Mouse (Mus musculus) MEL (cell line): ENCODE results near the gene Sebox. TPM values are rescaled to one million over a fixed set of nuclear protein-coding genes. Genes with fewer than 3 reads are reported as not detected.

ENCODE experiments used
- DNase-seq: peaks from one replicate; pipeline ENCODE4 v3.0.0; 2011; ENCODE audit warnings: low read depth, low spot score
- H3K27ac ChIP-seq: 2 replicates; pipeline ENCODE4 v1.5.1; 2012; ENCODE audit warnings: low read depth, mild to moderate bottlenecking, control low read depth, low read length, moderate library complexity; ENCODE audit not compliant: control insufficient read depth
- H3K27me3 ChIP-seq, 2 experiments: fragments of 150-350 bp in 1 of 2; sonication (generic) in 1 of 2; 2 replicates each; pipeline ENCODE4 v1.6.1; 2012; ENCODE audit warnings: low read length in 2 of 2, mild to moderate bottlenecking in 2 of 2, improper control_type of control experiment in 1 of 2, moderate library complexity in 1 of 2; ENCODE audit not compliant: insufficient read depth in 2 of 2, control insufficient read depth in 1 of 2
- H3K36me3 ChIP-seq, 2 experiments: 2 replicates each; pipeline ENCODE4 v1.6.1; 2012 to 2014; ENCODE audit warnings: low read length in 2 of 2, improper control_type of control experiment in 1 of 2, inconsistent platforms in 1 of 2, mild to moderate bottlenecking in 1 of 2; ENCODE audit not compliant: insufficient read depth in 2 of 2, control insufficient read depth in 1 of 2
- H3K4me1 ChIP-seq, 2 experiments: fragments of 150-350 bp in 1 of 2; sonication (generic) in 1 of 2; 2 replicates each; pipeline ENCODE4 v1.6.1; 2012; ENCODE audit warnings: low read length in 2 of 2, improper control_type of control experiment in 1 of 2, mild to moderate bottlenecking in 1 of 2; ENCODE audit not compliant: insufficient read depth in 2 of 2, control insufficient read depth in 1 of 2
- H3K4me3 ChIP-seq, 2 experiments: fragments of 150-350 bp in 1 of 2; sonication (generic) in 1 of 2; 2 replicates each; pipeline ENCODE4 v1.5.1; 2012; ENCODE audit warnings: low read depth in 2 of 2, low read length in 2 of 2, mild to moderate bottlenecking in 2 of 2, moderate library complexity in 2 of 2, control low read depth in 1 of 2, improper control_type of control experiment in 1 of 2; ENCODE audit not compliant: control insufficient read depth in 1 of 2, insufficient read depth in 1 of 2
- H3K79me2 ChIP-seq: 2 replicates; pipeline ENCODE4 v1.6.1; 2012; ENCODE audit warnings: mild to moderate bottlenecking, low read length, moderate library complexity; ENCODE audit not compliant: control insufficient read depth, poor library complexity, insufficient read depth
- H3K9ac ChIP-seq: 2 replicates; pipeline ENCODE4 v1.6.1; 2012; ENCODE audit warnings: low read depth, mild to moderate bottlenecking, control low read depth, low read length, moderate library complexity; ENCODE audit not compliant: control insufficient read depth, poor library complexity, severe bottlenecking
- H3K9me3 ChIP-seq: fragments of 150-350 bp; sonication (generic); replicated peaks from 2 replicates; pipeline ENCODE4 v1.6.1; 2012; ENCODE audit warnings: mild to moderate bottlenecking, low read length, improper control_type of control experiment, moderate library complexity; ENCODE audit not compliant: insufficient read depth
- BHLHE40 ChIP-seq: IDR thresholded peaks from 2 replicates; pipeline ENCODE4 v1.6.1; 2012; ENCODE audit warnings: low read depth, mild to moderate bottlenecking, inconsistent platforms, low read length, improper control_type of control experiment, borderline replicate concordance
- CTCF ChIP-seq, 3 experiments: IDR thresholded peaks in 2 of 3; conservative IDR thresholded peaks in 1 of 3; 2 replicates each; pipeline ENCODE4 v1.5.1; 2011 to 2012; ENCODE audit warnings: low read length in 3 of 3, low read depth in 2 of 3, mild to moderate bottlenecking in 2 of 3, improper control_type of control experiment in 1 of 3, inconsistent platforms in 1 of 3, mixed read lengths in 1 of 3, moderate library complexity in 1 of 3; ENCODE audit not compliant: control insufficient read depth in 1 of 3, insufficient read depth in 1 of 3, poor library complexity in 1 of 3, severe bottlenecking in 1 of 3
- ETS1 ChIP-seq: IDR thresholded peaks from 2 replicates; pipeline ENCODE4 v1.6.1; 2012; ENCODE audit warnings: low read depth, mild to moderate bottlenecking, inconsistent platforms, low read length, improper control_type of control experiment, moderate library complexity
- HCFC1 ChIP-seq: IDR thresholded peaks from 2 replicates; pipeline ENCODE4 v1.6.1; 2012; ENCODE audit warnings: low read depth, mild to moderate bottlenecking, inconsistent platforms, low read length, improper control_type of control experiment, moderate library complexity
- MAX ChIP-seq: IDR thresholded peaks from 2 replicates; pipeline ENCODE4 v1.6.1; 2011; ENCODE audit warnings: low read length, improper control_type of control experiment
- MEF2A ChIP-seq: IDR thresholded peaks from 2 replicates; pipeline ENCODE4 v1.6.1; 2014; ENCODE audit warnings: low read depth, mild to moderate bottlenecking, inconsistent platforms, low read length, improper control_type of control experiment; ENCODE audit not compliant: poor library complexity, insufficient replicate concordance, severe bottlenecking; ENCODE audit errors: extremely low read depth
- MYB ChIP-seq: IDR thresholded peaks from 2 replicates; pipeline ENCODE4 v1.6.1; 2011; ENCODE audit warnings: mild to moderate bottlenecking, low read depth, low read length, improper control_type of control experiment
- NELFE ChIP-seq: IDR thresholded peaks from 2 replicates; pipeline ENCODE4 v1.6.1; 2011; ENCODE audit warnings: low read depth, low read length, improper control_type of control experiment
- POLR2A ChIP-seq, 2 experiments: IDR thresholded peaks; 2 replicates each; pipeline ENCODE4 v1.6.1; 2011 to 2012; ENCODE audit warnings: low read length in 2 of 2, mild to moderate bottlenecking in 2 of 2, control low read depth in 1 of 2, improper control_type of control experiment in 1 of 2, low read depth in 1 of 2, moderate library complexity in 1 of 2; ENCODE audit not compliant: control insufficient read depth in 1 of 2, insufficient read depth in 1 of 2, poor library complexity in 1 of 2
- POLR2AphosphoS2 ChIP-seq: IDR thresholded peaks from 2 replicates; pipeline ENCODE4 v1.6.1; 2011; ENCODE audit warnings: low read length, improper control_type of control experiment
- POLR2AphosphoS5 ChIP-seq: IDR thresholded peaks from 2 replicates; pipeline ENCODE4 v1.6.1; 2012; ENCODE audit warnings: low read depth, borderline replicate concordance, mild to moderate bottlenecking, inconsistent platforms, low read length, moderate library complexity, mixed read lengths
- TAL1 ChIP-seq: IDR thresholded peaks from 2 replicates; pipeline ENCODE4 v1.6.1; 2012; ENCODE audit warnings: mild to moderate bottlenecking, inconsistent platforms, low read length, moderate library complexity, mixed read lengths
- TBP ChIP-seq: IDR thresholded peaks from 2 replicates; pipeline ENCODE4 v1.8.0; 2011; ENCODE audit warnings: low read depth, low read length, improper control_type of control experiment
- USF1 ChIP-seq: IDR thresholded peaks from 2 replicates; pipeline ENCODE4 v1.6.1; 2014; ENCODE audit warnings: low read depth, mild to moderate bottlenecking, inconsistent platforms, low read length, improper control_type of control experiment, moderate library complexity
- ZC3H11A ChIP-seq: IDR thresholded peaks from 2 replicates; pipeline ENCODE4 v1.6.1; 2012; ENCODE audit warnings: low read depth, mild to moderate bottlenecking, inconsistent platforms, low read length, improper control_type of control experiment
- ZKSCAN1 ChIP-seq: IDR thresholded peaks from 2 replicates; pipeline ENCODE4 v1.6.1; 2012; ENCODE audit warnings: low read depth, mild to moderate bottlenecking, inconsistent platforms, low read length, improper control_type of control experiment, moderate library complexity
- ZMIZ1 ChIP-seq: IDR thresholded peaks from 2 replicates; pipeline ENCODE4 v1.6.1; 2012; ENCODE audit warnings: low read depth, mild to moderate bottlenecking, inconsistent platforms, low read length, improper control_type of control experiment, moderate library complexity
- polyA plus RNA-seq, 2 experiments: library from polyadenylated mRNA; stranded (reverse) in 1 of 2; unstranded in 1 of 2; fragments of >175 nt in 1 of 2; fragments of >200 nt in 1 of 2; gene quantifications; 2 replicates each; pipeline versions ENCODE4 v1.2.1 to v1.2.4; 2012; ENCODE audit warnings: low replicate concordance in 2 of 2, low read depth in 1 of 2; ENCODE audit not compliant: insufficient read length in 2 of 2, insufficient read depth in 1 of 2, missing spikeins in 1 of 2
- total RNA-seq: library from RNA; depleted of rRNA; stranded (reverse); fragments of 300-350 nt; gene quantifications from 2 replicates; pipeline ENCODE4 v1.2.3, GENCODE M21; 2012

Gene Sebox
- total and polyA plus RNA-seq, 3 experiments, result 0.06 to 0.15 TPM; not detected in 1

- no peak for TF ChIP-seq MEF2A
- TF ChIP-seq BHLHE40, result no peak
- no peak for TF ChIP-seq ZC3H11A
- TF ChIP-seq USF1, result 0 out of 2 replicates have a peak, but pooled peaks have one; percentile 28
- peak; percentile 52 for TF ChIP-seq HCFC1
- no peak for TF ChIP-seq MYB
- no peak; the same call in 1 of the 2 replicates for TF ChIP-seq ETS1
- peak; percentile 84 for TF ChIP-seq ZMIZ1
- TF ChIP-seq POLR2AphosphoS2, result peak; percentile 68; the same call in 1 of the 2 replicates
- no peak for TF ChIP-seq CTCF (IDR thresholded peaks at IDR 0.05 in 2 of 3, conservative IDR thresholded peaks at IDR 0.05 in 1 of 3; ENCODE audit: control insufficient read depth in 1 of 3, insufficient read depth in 1 of 3, low read depth in 2 of 3, low read length in 3 of 3, poor library complexity in 1 of 3, severe bottlenecking in 1 of 3)
- TF ChIP-seq ZKSCAN1, result no peak
- peak; percentile 88 for TF ChIP-seq NELFE
- TF ChIP-seq TAL1, result no peak
- TF ChIP-seq TBP, result peak; percentile 78
Observed at GRCm38 (mm10) chr11:78497544-78498522, 5.4 kb upstream of the Sebox start, which contains the start of gene Sarm1 (continued).

- Histone ChIP-seq H3K4me3 (peak within 1 kb of the TSS; percentile 65 to 80), H3K9me3 (no peaks in the 10 kb centered on the region), H3K9ac (peak within 1 kb of the TSS; percentile 69)
- no peak for DNase-seq
- TF ChIP-seq POLR2AphosphoS5 (no peak), ZMIZ1 (no peak), TBP (no peak), MAX (no peak), POLR2A (IDR thresholded peaks at IDR 0.05; ENCODE audit: control insufficient read depth in 1 of 2, insufficient read depth in 1 of 2, low read depth in 1 of 2, low read length in 2 of 2, poor library complexity in 1 of 2) (0 out of 4 replicates have a peak, but pooled peaks of 1 of the 2 experiments have one; percentile 27), MYB (no peak)
- TF ChIP-seq, all 39 proteins: peak for 1
- Histone ChIP-seq H3K27ac (peak within 1 kb of the TSS; percentile 43; the same call in 1 of the 2 replicates), H3K4me1 (peaks cover 0 to 26% of the 10 kb centered on the region in 2 experiments; a peak in 3 of 4 replicates), H3K27me3 (peaks cover 0 to under 1% of the 10 kb centered on the region in 2 experiments; a peak in 3 of 4 replicates), H3K36me3 (peaks cover 0 to 7% of the 10 kb centered on the region in 2 experiments; a peak in 1 of 4 replicates), H3K79me2 (no peaks in the 10 kb centered on the region)
Observed at GRCm38 (mm10) chr11:78499004-78499403, 4.2 kb upstream of the Sebox start, which contains the start of gene Vtn. Gene Vtn, plus strand, starts transcription at chr11:78499091.
